Mouse (Mus musculus) thymus, adult 2 months (tissue): ENCODE data around the gene Pde11a. TPM values are rescaled to one million over a fixed set of nuclear protein-coding genes. Genes with fewer than 3 reads are reported as not detected.

Experiments used
- DNase-seq: peaks from one replicate; pipeline ENCODE4 v3.0.0; 2021
- H3K27ac ChIP-seq: fragments of 200-500 bp; 2 replicates; pipeline ENCODE4 v1.5.1; 2012; ENCODE audit warnings: low read length, control low read depth; ENCODE audit not compliant: control insufficient read depth, insufficient read depth
- H3K27me3 ChIP-seq: fragments of 200-500 bp; 2 replicates; pipeline ENCODE4 v1.6.1; 2012; ENCODE audit warnings: mild to moderate bottlenecking, low read length, moderate library complexity, mixed read lengths; ENCODE audit not compliant: control insufficient read depth, insufficient read depth
- H3K36me3 ChIP-seq: fragments of 200-500 bp; 2 replicates; pipeline ENCODE4 v1.6.1; 2012; ENCODE audit warnings: mild to moderate bottlenecking, low read length, moderate library complexity; ENCODE audit not compliant: control insufficient read depth, insufficient read depth
- H3K4me1 ChIP-seq: fragments of 200-500 bp; replicated peaks from 2 replicates; pipeline ENCODE4 v1.6.1; 2012; ENCODE audit warnings: low read length; ENCODE audit not compliant: control insufficient read depth, insufficient read depth
- H3K4me3 ChIP-seq: fragments of 200-500 bp; 2 replicates; pipeline ENCODE4 v1.5.1; 2012; ENCODE audit warnings: mild to moderate bottlenecking, low read length, control low read depth, moderate library complexity; ENCODE audit not compliant: control insufficient read depth, insufficient read depth
- CTCF ChIP-seq: fragments of 200-500 bp; IDR thresholded peaks from 2 replicates; pipeline ENCODE4 v1.5.1; 2012; ENCODE audit warnings: mild to moderate bottlenecking, control low read depth, low read length, moderate library complexity, borderline replicate concordance; ENCODE audit not compliant: control insufficient read depth, poor library complexity, insufficient read depth; ENCODE audit errors: extremely low read depth
- POLR2A ChIP-seq: fragments of 200-500 bp; IDR thresholded peaks from 2 replicates; pipeline ENCODE4 v1.6.1; 2012; ENCODE audit warnings: mild to moderate bottlenecking, low read length, control low read depth, moderate library complexity; ENCODE audit not compliant: control insufficient read depth, poor library complexity, insufficient read depth; ENCODE audit errors: extremely low read depth
- WGBS: fragments of 180-500 bp; shearing (Covaris S2); methylation state at CpG from one replicate; pipeline ENCODE4 v1.1.7; 2018; 5-methylcytosine and 5-hydroxymethylcytosine counted together
- polyA plus RNA-seq: library from polyadenylated mRNA; depleted of rRNA; stranded (reverse); fragments of >200 nt; gene quantifications from 2 replicates; pipeline ENCODE4 v1.2.3, GENCODE M21; 2012

Gene Pde11a
- polyA plus RNA-seq, 1 experiment: 1.7 TPM

DNA sequence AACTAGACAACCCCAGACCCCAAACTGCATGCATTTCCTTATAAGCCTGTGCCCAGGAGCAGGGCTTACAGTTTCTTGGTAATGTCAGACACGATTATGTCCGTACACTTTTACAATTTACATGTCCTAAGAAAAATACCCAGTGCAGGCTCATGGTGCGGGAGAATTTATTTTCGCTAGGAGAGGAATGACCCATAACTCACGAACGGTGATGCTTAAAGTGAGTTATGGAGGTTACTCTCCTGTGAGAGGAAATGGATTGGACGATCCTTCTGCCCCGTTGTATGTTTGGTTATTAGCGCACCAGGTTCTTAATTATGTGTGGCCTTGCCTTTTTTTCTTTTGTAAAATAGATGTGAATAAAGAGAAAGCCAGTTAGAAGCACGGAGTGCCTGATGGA is 270.4 kb downstream of the Pde11a start:
- no peaks in the 10 kb centered on the region for H3K27me3 ChIP-seq
- 96% methylated on average over 10 of the region's 10 CpGs for WGBS
- no peak for TF ChIP-seq CTCF
- TF ChIP-seq POLR2A: no peak

DNA sequence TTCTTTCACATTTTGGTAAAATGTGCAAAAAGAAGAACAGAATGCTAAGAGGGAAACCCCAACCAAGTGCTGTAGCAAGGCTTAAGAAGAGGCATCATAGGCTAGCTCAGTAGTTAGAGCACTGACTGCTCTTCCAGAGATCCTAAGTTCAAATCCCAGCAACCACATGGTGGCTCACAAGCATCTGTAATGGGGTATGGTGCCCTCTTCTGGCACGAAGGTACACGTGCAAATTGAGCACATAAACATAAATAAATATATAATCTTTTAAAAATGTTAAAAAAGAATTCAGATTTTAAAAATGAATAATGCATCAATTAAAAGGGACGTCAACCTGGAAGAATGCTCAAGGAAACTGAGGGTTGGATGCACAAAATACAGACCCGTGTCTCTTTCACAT is 271.4 kb downstream of the Pde11a start:
- peaks cover 4% of the 10 kb centered on the region; the same call in 1 of the 2 replicates for H3K4me1 ChIP-seq
- no peak overlapping the region for H3K27ac ChIP-seq
- H3K27me3 ChIP-seq: no peaks in the 10 kb centered on the region
- DNase-seq: no peak
- 76% methylated on average over 4 of the region's 4 CpGs for WGBS
- H3K4me3 ChIP-seq: no peak overlapping the region
- H3K36me3 ChIP-seq: no peaks in the 10 kb centered on the region
- no peak for TF ChIP-seq CTCF
- TF ChIP-seq POLR2A: no peak

More for the DNA sequence above, 270.4 kb downstream of the Pde11a start:
- Histone ChIP-seq H3K4me1 (peaks cover 4% of the 10 kb centered on the region; the same call in 1 of the 2 replicates), H3K36me3 (no peaks in the 10 kb centered on the region), H3K27ac (no peak overlapping the region), H3K4me3 (no peak overlapping the region)
- no peak for DNase-seq

DNA sequence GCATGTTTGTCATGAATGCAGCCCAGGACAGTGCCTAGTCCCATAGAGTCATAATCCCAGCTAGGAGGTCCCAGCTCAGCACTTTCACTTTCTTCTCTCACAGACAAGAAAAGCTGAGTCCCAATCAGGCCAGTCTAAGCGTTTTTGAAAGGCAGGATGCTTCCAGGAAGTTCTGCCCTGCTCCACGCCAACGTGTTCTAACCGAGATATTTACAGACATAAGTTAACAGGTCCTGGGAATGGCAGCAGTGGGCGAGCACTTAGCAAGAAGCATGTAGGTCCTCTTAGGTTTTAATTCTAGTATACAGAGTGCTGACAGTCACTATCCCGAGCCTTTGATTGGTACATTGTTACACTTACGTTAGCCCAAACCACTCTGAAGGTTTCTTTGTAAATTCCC is 273.3 kb downstream of the Pde11a start:
- H3K27me3 ChIP-seq: no peaks in the 10 kb centered on the region
- no peaks in the 10 kb centered on the region; the same call in 1 of the 2 replicates for H3K4me1 ChIP-seq
- H3K36me3 ChIP-seq: no peaks in the 10 kb centered on the region
- no peak overlapping the region for H3K27ac ChIP-seq
- WGBS: 56% methylated on average over 7 of the region's 7 CpGs
- DNase-seq: no peak
- TF ChIP-seq POLR2A (no peak), CTCF (no peak)
- H3K4me3 ChIP-seq: no peak overlapping the region

DNA sequence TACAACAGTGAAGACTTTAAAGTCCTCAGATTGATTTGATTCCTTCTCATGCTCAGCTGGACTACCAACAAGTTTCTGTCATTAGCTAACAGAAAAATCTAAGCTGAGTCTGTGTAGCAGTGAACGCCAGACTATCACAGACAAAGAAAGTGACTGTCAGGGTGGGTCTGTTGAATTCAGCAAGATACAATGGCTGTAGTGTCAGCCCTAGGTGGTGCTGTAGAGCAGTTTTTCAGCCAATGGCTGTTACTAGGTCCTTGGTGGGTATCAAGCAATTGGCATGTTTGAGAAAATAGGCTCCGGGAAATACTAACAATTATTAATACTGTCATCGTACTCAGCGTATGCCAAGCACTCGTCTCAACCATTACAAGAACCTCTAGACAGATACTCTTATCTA is 274.5 kb downstream of the Pde11a start:
- 91% methylated on average over 5 of the region's 5 CpGs for WGBS
- H3K27ac ChIP-seq: no peak overlapping the region
- H3K27me3 ChIP-seq: no peaks in the 10 kb centered on the region
- H3K36me3 ChIP-seq: no peaks in the 10 kb centered on the region
- H3K4me1 ChIP-seq: no peaks in the 10 kb centered on the region
- no peak for TF ChIP-seq POLR2A
- no peak for TF ChIP-seq CTCF
- H3K4me3 ChIP-seq: no peak overlapping the region
- peak; percentile 22 for DNase-seq

DNA sequence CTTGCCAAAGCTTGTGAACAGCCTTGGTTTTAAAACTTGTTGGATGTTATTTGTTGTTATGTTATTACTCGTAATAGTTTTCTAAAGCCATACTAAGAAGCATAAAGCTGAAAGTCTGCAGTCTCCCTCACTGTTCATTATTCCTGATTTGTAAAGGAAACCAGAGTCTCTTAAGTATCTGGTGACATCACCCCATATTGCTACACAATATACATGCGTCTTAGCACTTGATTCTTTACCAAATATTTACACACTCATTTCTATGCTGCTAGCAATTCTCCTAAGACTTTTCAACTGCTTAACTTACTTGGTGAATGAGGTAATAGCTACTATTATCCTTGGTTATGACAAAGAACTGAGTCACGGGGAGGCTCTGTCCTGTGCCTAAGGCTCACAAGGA is 278.4 kb downstream of the Pde11a start:
- 92% methylated on average over 3 of the region's 3 CpGs for WGBS
- H3K4me1 ChIP-seq: no peaks in the 10 kb centered on the region

DNA sequence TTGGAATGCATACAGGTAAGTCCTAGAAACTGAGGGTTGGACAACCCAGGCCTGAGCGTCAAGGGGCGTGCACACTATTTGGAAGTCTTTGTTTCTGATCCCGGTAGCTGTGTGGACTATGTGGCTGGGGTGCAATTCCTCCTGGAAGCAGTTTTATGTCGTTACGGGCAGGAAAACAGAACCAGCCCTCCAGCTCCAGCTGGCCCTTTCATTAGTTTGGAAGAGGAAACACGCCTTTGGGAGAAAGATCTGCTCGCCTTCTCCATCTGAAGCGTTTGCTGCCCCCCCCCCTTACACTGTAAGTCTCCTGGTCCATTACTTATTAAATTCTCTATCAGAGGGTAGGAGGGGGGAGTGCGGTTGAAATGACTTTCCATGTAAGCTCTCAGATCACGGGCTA is 279.0 kb downstream of the Pde11a start:
- DNase-seq: no peak
- H3K27ac ChIP-seq: no peak overlapping the region
- no peak for TF ChIP-seq POLR2A
- no peak for TF ChIP-seq CTCF
- H3K36me3 ChIP-seq: no peaks in the 10 kb centered on the region
- 93% methylated on average over 10 of the region's 10 CpGs for WGBS
- H3K4me1 ChIP-seq: no peaks in the 10 kb centered on the region
- no peaks in the 10 kb centered on the region for H3K27me3 ChIP-seq
- no peak overlapping the region for H3K4me3 ChIP-seq

More for the DNA sequence above, 278.4 kb downstream of the Pde11a start:
- Histone ChIP-seq H3K27me3 (no peaks in the 10 kb centered on the region), H3K36me3 (no peaks in the 10 kb centered on the region), H3K4me3 (no peak overlapping the region), H3K27ac (no peak overlapping the region)
- TF ChIP-seq POLR2A (no peak), CTCF (no peak)
- no peak for DNase-seq
